8 mouse cellular contexts compared by ENCODE assay signal in the genomic region with DNA sequence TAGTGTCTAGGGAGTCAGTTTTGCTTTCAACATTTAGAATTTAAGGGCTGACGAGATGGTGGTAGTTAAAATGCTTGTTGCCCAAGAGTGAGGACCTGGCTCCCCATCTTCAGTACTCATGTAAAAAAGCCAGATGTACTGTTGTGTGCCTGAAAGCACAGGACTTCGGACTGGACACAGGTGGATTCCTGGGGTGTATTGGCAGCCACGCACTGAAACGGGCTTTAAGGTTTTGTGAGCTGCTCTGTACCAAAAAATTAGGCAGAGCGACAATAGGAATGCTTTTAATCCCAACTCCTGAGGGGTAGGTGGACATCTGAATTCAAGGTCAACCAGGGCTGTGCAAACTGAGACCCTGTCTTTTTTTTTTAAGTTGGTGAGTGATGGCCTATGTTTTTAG. TPM values are rescaled to one million over a fixed set of nuclear protein-coding genes. Genes with fewer than 3 reads are reported as not detected.
DNase-seq lines count a peak whose midpoint lies in the region; ATAC-seq and TF ChIP-seq lines count a peak whose summit lies in the region.

No protein-coding gene starts in this region.

- TF ChIP-seq CTCF in kidney, adult 2 months (conservative IDR thresholded peaks at IDR 0.05; ENCODE audit: insufficient read depth, insufficient read length, low read depth, low read length), result no peak

- no peaks in the 10 kb centered on the region for H3K36me3 ChIP-seq in kidney, adult 2 months (ENCODE audit: control insufficient read depth, insufficient read depth, low read length)
- H3K36me3 ChIP-seq in embryonic facial prominence, embryonic 10.5 days (replicated peaks), result peaks cover 23% of the 10 kb centered on the region
- H3K36me3 ChIP-seq in hindbrain, embryonic 15.5 days, result peaks cover 4% of the 10 kb centered on the region; the same call in 1 of the 2 replicates
- H3K36me3 ChIP-seq in midbrain, embryonic 15.5 days (replicated peaks), result no peaks in the 10 kb centered on the region; the same call in 1 of the 2 replicates

- no peaks in the 10 kb centered on the region for H3K27me3 ChIP-seq in kidney, adult 2 months (replicated peaks; ENCODE audit: control insufficient read depth, insufficient read depth, low read length)
- no peaks in the 10 kb centered on the region for H3K27me3 ChIP-seq in embryonic facial prominence, embryonic 10.5 days (replicated peaks; ENCODE audit: low read depth, poor library complexity, severe bottlenecking)
- no peaks in the 10 kb centered on the region for H3K27me3 ChIP-seq in hindbrain, embryonic 15.5 days
- no peaks in the 10 kb centered on the region for H3K27me3 ChIP-seq in midbrain, embryonic 15.5 days (replicated peaks)

- TF ChIP-seq POLR2A in kidney, adult 2 months (IDR thresholded peaks at IDR 0.05; ENCODE audit: low read depth, low read length), result no peak

- 64% methylated on average over 5 of the region's 5 CpGs for WGBS in kidney, adult 2 months
- 87% methylated on average over 5 of the region's 5 CpGs for WGBS in embryonic facial prominence, embryonic 10.5 days
- 90% methylated on average over 5 of the region's 5 CpGs for WGBS in hindbrain, embryonic 15.5 days
- 90% methylated on average over 5 of the region's 5 CpGs for WGBS in midbrain, embryonic 15.5 days

- H3K4me1 ChIP-seq in kidney, adult 2 months (ENCODE audit: control insufficient read depth, insufficient read depth, low read length), result peaks cover 24% of the 10 kb centered on the region; the same call in 1 of the 2 replicates
- H3K4me1 ChIP-seq in embryonic facial prominence, embryonic 10.5 days, result peaks cover 41% of the 10 kb centered on the region
- H3K4me1 ChIP-seq in hindbrain, embryonic 15.5 days (replicated peaks), result peaks cover 42% of the 10 kb centered on the region
- H3K4me1 ChIP-seq in midbrain, embryonic 15.5 days, result peaks cover 39% of the 10 kb centered on the region

- H3K4me3 ChIP-seq in kidney, adult 2 months (ENCODE audit: insufficient read depth, low read depth, low read length), result no peak overlapping the region
- peak overlapping the region; percentile 81 for H3K4me3 ChIP-seq in embryonic facial prominence, embryonic 10.5 days
- H3K4me3 ChIP-seq in hindbrain, embryonic 15.5 days, result peak overlapping the region; percentile 95
- H3K4me3 ChIP-seq in midbrain, embryonic 15.5 days, result peak overlapping the region; percentile 85

- DNase-seq in kidney, adult 2 months, result peak; percentile 63
- no peak for DNase-seq in kidney, adult 18-20 months
- no peak for DNase-seq in embryonic facial prominence, embryonic 10.5 days (ENCODE audit: low spot score)
- no peak for DNase-seq in frontal cortex, postnatal 10 days (ENCODE audit: low spot score in 2 of 2)
- DNase-seq in spleen, postnatal 10 days (ENCODE audit: low spot score in 2 of 2), result no peak
- no peak for DNase-seq in adrenal gland, adult (ENCODE audit: inconsistent age in 2 of 2, low spot score in 1 of 2)

- no peak for ATAC-seq in hindbrain, embryonic 15.5 days (ENCODE audit: low FRiP score, low read depth)
- ATAC-seq in midbrain, embryonic 15.5 days (replicated peaks), result no peak

- H3K4me2 ChIP-seq in hindbrain, embryonic 15.5 days, result peak overlapping the region; percentile 86
- H3K4me2 ChIP-seq in midbrain, embryonic 15.5 days, result peak overlapping the region; percentile 78

- H3K9ac ChIP-seq in hindbrain, embryonic 15.5 days, result peak overlapping the region; percentile 84; the same call in 1 of the 2 replicates
- peak overlapping the region; percentile 94; the same call in 1 of the 2 replicates for H3K9ac ChIP-seq in midbrain, embryonic 15.5 days

- no peaks in the 10 kb centered on the region for H3K9me3 ChIP-seq in embryonic facial prominence, embryonic 10.5 days
- H3K9me3 ChIP-seq in hindbrain, embryonic 15.5 days, result no peaks in the 10 kb centered on the region
- no peaks in the 10 kb centered on the region for H3K9me3 ChIP-seq in midbrain, embryonic 15.5 days

- no peak overlapping the region for H3K27ac ChIP-seq in kidney, adult 2 months (ENCODE audit: insufficient read depth, low read depth, low read length)
- H3K27ac ChIP-seq in embryonic facial prominence, embryonic 10.5 days (replicated peaks), result no peak overlapping the region
- H3K27ac ChIP-seq in hindbrain, embryonic 15.5 days (replicated peaks), result no peak overlapping the region
- H3K27ac ChIP-seq in midbrain, embryonic 15.5 days, result no peak overlapping the region

RNA-seq across cellular contexts. Expression of a gene that starts 1.4 kb away (rescaled TPM):
- 9.0 and 10.9 TPM in 2 replicates for polyA plus RNA-seq in kidney, adult 2 months (2012; rRNA removed)
- 53.5 and 56.5 TPM in 2 replicates for polyA plus RNA-seq in embryonic facial prominence, embryonic 10.5 days (2016; fragmentation: Nextera tagmentation; extraction: Ambion mirVana)
- polyA plus RNA-seq in hindbrain, embryonic 15.5 days (2015; fragmentation: Nextera tagmentation; extraction: Ambion mirVana), result 55.5 and 57.6 TPM in 2 replicates
- polyA plus RNA-seq in midbrain, embryonic 15.5 days (2015; fragmentation: Nextera tagmentation; extraction: Ambion mirVana), result 65.4 and 65.9 TPM in 2 replicates

RNA-seq across cellular contexts. Expression of a gene that starts 1.5 kb away (rescaled TPM):
- polyA plus RNA-seq in kidney, adult 2 months (2012; rRNA removed), result 47.1 and 63.3 TPM in 2 replicates
- polyA plus RNA-seq in embryonic facial prominence, embryonic 10.5 days (2016; fragmentation: Nextera tagmentation; extraction: Ambion mirVana), result 63.9 and 67.3 TPM in 2 replicates
- polyA plus RNA-seq in hindbrain, embryonic 15.5 days (2015; fragmentation: Nextera tagmentation; extraction: Ambion mirVana), result 71.7 and 72.2 TPM in 2 replicates
- polyA plus RNA-seq in midbrain, embryonic 15.5 days (2015; fragmentation: Nextera tagmentation; extraction: Ambion mirVana), result 87.5 and 87.8 TPM in 2 replicates

RNA-seq across cellular contexts. Expression of a gene that starts 28.7 kb away (rescaled TPM):
- polyA plus RNA-seq in kidney, adult 2 months (2012; rRNA removed), result 30.2 and 37.5 TPM in 2 replicates
- polyA plus RNA-seq in embryonic facial prominence, embryonic 10.5 days (2016; fragmentation: Nextera tagmentation; extraction: Ambion mirVana), result 0.47 and 0.80 TPM in 2 replicates
- 0.97 and 2.8 TPM in 2 replicates for polyA plus RNA-seq in hindbrain, embryonic 15.5 days (2015; fragmentation: Nextera tagmentation; extraction: Ambion mirVana)
- polyA plus RNA-seq in midbrain, embryonic 15.5 days (2015; fragmentation: Nextera tagmentation; extraction: Ambion mirVana), result 1.7 and 2.1 TPM in 2 replicates

RNA-seq across cellular contexts. Expression of a gene that starts 39.3 kb away (rescaled TPM):
- 0.05 and 0.08 TPM in 2 replicates for polyA plus RNA-seq in kidney, adult 2 months (2012; rRNA removed)
- polyA plus RNA-seq in embryonic facial prominence, embryonic 10.5 days (2016; fragmentation: Nextera tagmentation; extraction: Ambion mirVana), result 0.14 and 0.24 TPM in 2 replicates
- 0.87 and 1.3 TPM in 2 replicates for polyA plus RNA-seq in hindbrain, embryonic 15.5 days (2015; fragmentation: Nextera tagmentation; extraction: Ambion mirVana)
- polyA plus RNA-seq in midbrain, embryonic 15.5 days (2015; fragmentation: Nextera tagmentation; extraction: Ambion mirVana), result 0.93 and 1.4 TPM in 2 replicates

RNA-seq across cellular contexts. Expression of a gene that starts 47.8 kb away (rescaled TPM):
- polyA plus RNA-seq in kidney, adult 2 months (2012; rRNA removed), result 60.1 and 60.9 TPM in 2 replicates
- polyA plus RNA-seq in embryonic facial prominence, embryonic 10.5 days (2016; fragmentation: Nextera tagmentation; extraction: Ambion mirVana), result 57.3 and 59.9 TPM in 2 replicates
- polyA plus RNA-seq in hindbrain, embryonic 15.5 days (2015; fragmentation: Nextera tagmentation; extraction: Ambion mirVana), result 31.7 and 33.1 TPM in 2 replicates
- 27.2 and 31.7 TPM in 2 replicates for polyA plus RNA-seq in midbrain, embryonic 15.5 days (2015; fragmentation: Nextera tagmentation; extraction: Ambion mirVana)
